Mouse (Mus musculus) fat pad, adult 2 months (tissue): ENCODE measurements around the gene Gm20388.
"Not testable (repeated sequence)": the region's sequence is repeated elsewhere in the genome, so short reads cannot be mapped to it uniquely, and the experiment has no call there.

Experiments
- DNase-seq: peaks from one replicate; pipeline ENCODE4 v3.0.0-alpha.2; 2011; ENCODE audit warnings: low read depth, low spot score; ENCODE audit errors: extremely low read depth

Gm20388 gene

GRCm38 (mm10) chr8:123250940-123251339 lies 3340.3 kb downstream of the Gm20388 start:
- DNase-seq, result no peak

- no peak for DNase-seq
These were observed 3342.3 kb downstream of the Gm20388 start for GRCm38 (mm10) chr8:123252925-123253324.

- no peak for DNase-seq
These were observed 3342.9 kb downstream of the Gm20388 start for GRCm38 (mm10) chr8:123253451-123254098.

DNA sequence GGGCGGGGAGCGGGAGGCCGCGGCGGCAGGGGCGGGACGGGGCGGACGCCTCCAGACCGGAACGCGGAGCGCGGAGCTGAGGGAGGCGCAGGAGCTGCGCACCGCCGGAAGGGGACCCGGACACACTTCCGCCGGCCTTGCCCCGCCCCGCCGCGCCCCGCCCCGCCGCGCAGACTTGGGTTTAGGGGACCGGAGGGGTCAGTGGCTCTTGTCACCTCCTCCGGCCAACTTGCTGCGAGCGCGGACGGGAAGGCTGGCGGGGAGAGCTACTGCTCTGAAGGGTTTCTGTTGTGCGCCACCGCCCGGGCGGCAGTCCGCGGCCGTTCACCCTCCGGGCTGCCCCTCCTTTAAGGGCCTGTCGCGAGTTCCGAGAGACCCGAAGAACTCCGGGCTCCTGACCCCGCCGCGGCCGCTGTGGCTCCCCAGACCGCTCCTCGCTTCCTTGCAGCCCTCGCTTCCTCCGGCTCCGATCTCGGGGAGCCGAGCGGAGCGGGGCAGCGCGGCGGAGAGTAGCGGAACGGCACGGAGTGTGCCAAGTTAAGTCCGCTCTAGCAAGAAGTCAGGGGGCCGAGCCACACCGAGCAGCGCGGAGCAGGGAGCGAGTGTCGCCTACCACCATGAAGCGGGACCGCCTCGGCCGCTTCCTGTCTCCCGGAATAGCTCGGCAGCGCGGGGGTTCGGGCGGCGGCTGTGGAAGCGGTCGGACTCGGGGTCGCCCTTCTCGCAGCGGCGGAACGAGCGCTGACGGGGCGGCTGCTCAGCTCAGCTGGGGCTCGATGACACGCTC lies 3343.7 kb downstream of the Gm20388 start, which contains the start of the genes Zfp276 and Vps9d1:
Gene Zfp276, plus strand, starts transcription at position 97 of the 787 bp plus-strand sequence.
Gene Vps9d1, minus strand, starts transcription at position 250 of the 787 bp plus-strand sequence.
- no peak for DNase-seq

- no peak for DNase-seq
These were observed 3344.5 kb downstream of the Gm20388 start for GRCm38 (mm10) chr8:123255170-123255569.

- DNase-seq, result no peak
These were observed 3346.5 kb downstream of the Gm20388 start for GRCm38 (mm10) chr8:123257114-123257513.

- DNase-seq, result not testable (repeated sequence)
These were observed 3347.0 kb downstream of the Gm20388 start for GRCm38 (mm10) chr8:123257593-123257992.

GRCm38 (mm10) chr8:123267926-123268656 lies 3357.4 kb downstream of the Gm20388 start:
- no peak for DNase-seq

DNA sequence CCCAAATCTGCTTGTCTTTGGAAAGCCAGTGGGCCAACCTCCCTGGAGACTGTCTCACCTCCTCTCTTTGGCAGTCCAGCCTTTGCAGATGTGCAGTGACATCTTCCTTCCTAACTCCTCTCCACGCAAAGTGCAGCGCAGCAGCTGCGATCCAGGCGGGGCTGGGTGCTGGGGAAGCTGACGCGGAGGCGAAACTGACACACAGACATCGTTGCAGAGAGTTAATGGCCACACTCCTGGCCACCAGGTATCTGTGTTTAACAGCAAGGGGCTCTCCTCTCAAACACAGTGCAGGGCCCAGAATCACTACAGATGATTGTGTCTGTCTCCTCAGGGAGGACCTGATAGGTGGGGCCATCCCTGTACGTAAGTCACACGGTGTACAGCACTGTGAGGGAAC lies 3360.5 kb downstream of the Gm20388 start:
- no peak for DNase-seq

DNA sequence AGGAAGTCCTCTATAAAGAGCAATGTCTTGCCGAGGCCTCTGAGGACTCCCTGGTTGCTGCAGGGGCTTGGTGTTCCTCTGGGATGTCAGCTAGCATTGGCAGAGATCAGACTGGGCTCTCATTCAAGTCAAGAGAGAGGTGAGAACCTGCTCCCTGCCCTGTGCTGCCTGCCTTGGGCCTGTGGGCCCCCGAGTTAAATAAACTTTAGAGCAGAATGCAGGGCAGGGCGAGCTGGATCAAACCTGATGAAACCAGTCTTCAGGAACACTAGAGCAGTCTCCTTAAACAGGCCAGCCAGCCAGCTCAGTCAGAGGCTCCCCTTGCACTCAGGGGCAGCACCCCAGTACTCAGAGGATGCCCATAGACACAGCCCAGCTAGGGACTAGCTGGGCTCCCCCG lies 3361.3 kb downstream of the Gm20388 start:
- no peak for DNase-seq

- no peak for DNase-seq
These were observed 3363.8 kb downstream of the Gm20388 start for GRCm38 (mm10) chr8:123274447-123274846.

DNA sequence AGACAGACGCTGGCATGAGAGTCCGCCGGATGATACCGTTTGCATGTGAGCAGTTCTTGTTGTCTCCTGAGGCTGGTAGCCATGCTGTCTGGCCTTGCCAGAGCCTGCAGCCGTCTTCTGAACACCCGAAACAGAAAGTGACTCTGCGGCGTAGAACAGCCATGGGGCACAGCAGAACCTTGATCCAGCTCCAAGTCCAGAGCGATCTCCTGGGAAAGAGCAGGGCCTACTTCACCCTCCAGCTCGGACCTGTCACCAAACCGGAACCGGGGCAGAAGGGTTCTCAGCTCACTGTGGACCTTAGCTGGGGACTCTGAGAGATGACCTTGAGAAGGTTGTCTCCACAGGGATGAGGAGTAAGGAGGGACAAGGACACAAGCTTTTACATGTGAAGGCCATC lies 3364.5 kb downstream of the Gm20388 start:
- no peak for DNase-seq

DNA sequence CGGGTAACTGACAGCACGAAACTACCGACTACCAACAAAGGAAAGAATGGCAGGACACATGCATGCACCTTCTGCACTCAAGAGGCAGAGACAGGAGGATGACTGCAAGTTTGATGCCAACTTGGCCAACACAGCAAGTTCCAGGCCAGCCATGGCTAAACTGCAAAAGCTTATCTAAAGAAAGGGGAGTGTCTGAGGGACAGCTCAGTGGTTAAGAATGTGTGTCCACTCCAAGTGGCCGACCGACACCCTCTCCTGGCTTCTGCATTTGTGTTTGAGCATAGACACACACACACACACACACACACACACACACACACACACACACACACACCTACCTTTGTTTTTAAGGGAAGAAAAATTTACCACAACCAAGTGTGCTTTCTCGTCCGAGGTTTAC lies 3367.8 kb downstream of the Gm20388 start:
- DNase-seq, result no peak

GRCm38 (mm10) chr8:123279828-123280227 lies 3369.2 kb downstream of the Gm20388 start:
- peak; percentile 19 for DNase-seq

DNA sequence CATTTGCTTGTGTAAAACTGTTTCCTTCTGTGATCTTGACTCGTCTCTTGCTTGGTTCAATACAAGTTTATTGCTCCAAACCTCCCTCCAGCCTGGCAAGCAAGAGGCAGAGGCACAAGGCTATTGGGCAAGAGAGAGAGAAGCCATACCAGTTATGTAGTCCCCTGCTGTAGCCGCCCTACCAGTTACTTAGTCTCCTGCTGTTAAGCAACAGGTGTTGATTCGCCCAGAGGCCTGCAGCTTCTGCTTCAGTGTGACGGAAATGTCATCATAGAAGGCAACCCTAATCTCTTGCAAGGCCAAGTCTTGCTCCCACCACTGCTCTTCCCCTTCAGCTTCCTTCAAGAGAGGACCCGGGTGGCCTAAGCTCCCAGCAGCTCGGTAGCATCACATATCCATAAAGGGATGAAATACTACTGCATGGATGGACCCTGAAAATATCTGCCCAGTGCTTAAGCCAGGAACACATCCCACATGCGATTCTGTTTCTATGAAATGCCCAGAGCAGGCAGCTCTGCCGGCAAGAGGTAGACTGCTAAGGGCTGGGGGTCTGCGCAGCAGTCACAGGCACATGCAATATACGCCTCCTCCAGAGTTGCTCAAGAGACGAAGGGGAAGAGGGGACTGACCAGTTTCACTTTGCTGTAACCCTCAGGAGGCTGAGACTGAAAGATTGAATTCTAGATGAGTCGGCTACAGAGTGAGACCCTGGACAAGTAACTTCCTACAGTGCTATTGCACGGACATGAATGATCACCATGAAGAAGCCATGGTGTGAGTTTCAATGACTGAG lies 3369.9 kb downstream of the Gm20388 start:
- DNase-seq, result peak; percentile 83

GRCm38 (mm10) chr8:123282994-123283393 lies 3372.4 kb downstream of the Gm20388 start:
- not testable (repeated sequence) for DNase-seq

GRCm38 (mm10) chr8:123283991-123284390 lies 3373.3 kb downstream of the Gm20388 start:
- DNase-seq, result no peak

DNA sequence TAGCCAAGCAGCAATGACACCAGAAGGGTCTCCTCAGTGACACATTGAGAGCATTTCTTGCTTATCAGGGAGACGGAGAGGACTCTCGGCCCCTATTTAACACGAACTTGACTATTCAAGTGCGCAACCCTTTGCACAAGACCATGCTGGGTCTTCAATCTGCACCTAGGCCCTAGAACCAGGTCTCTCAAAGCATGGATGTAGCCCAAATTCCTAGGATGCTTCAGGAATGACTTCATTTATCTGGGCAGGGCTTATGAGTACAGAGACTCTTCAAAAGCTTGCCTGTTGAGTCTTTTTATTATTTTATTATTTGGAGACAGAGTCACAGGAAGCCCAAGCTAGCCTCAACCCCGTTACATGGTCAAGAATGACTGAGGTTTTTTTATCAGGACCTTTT lies 3373.9 kb downstream of the Gm20388 start:
- DNase-seq, result no peak

GRCm38 (mm10) chr8:123287362-123287761 lies 3376.7 kb downstream of the Gm20388 start:
- DNase-seq, result no peak

GRCm38 (mm10) chr8:123290166-123290565 lies 3379.5 kb downstream of the Gm20388 start:
- peak; percentile 23 for DNase-seq

DNA sequence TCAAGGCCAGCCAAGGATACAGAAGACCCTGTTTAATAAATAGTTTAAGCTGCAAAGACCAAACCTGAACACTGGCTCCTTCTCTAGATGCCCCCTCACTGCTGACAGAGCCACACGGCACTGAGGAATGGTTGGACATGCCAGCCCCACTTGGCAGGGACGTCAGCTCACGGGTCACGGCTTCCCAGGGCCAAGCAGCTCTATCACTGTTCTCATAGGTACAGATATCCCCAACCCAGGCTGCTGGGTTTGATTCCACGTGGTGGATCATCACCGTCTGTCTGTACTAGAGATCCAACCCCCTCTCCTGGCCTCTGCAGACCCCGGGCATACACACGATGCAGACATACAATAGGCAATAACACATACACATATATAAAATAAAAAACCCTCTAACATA lies 3380.0 kb downstream of the Gm20388 start:
- no peak for DNase-seq
